Mouse (Mus musculus): ENCODE data around the gene Zfp334.

DNA sequence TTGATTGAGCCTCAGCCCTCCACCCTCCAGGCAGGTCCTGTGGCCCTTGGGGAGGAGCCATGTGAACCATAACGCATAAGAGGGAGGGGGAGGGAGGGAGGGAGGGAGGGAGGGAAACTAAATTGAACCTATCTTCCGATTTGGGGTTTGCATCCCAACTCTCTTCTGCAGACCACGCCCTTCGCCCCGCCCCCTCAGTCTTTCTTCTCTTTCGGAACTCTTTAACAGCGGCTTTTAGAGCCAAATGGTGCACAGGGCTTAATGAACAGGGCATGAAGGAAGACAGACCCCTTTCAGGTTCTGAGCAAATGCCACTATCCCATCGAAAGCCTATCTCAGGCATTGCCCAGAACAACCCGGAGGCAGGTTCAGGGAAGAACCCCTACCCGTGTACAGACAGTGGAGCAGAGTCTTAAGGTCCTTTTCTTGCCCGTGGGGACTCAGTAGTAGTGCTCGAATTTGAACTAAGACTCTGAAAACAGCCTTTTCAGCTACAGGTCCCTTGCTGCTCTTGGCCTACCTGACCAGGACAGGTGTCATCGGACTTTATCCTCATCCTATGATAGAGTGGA, 20.1 kb downstream of the Zfp334 start:
- TF ChIP-seq CTCF (IDR thresholded peaks at IDR 0.05; ENCODE audit: insufficient read depth, low read depth, low read length) (no peak), POLR2A (IDR thresholded peaks at IDR 0.05; ENCODE audit: insufficient read depth, low read depth, low read length) (no peak)

Data from olfactory bulb, adult 2 months (tissue).